Mouse (Mus musculus): ENCODE data around the gene Scg3.

DNA sequence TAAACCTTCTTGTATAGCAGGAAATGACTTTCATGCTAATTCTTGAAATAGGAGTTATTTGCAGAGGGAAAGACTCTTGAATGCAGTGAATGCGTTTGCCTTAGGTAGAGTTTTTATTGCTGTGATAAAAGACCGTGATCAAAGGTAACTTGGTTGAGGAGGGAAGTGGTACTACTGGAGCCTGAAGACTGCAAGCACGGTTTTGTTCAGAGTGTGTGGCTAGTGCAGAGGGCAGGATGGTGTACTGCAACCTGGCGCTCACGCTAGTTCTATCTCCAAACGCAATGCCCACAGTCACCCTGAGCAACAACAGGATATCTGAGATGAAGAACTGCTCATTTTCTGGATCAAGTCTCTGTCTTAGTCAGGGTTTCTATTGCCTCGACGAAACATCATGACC, 50.3 kb downstream of the Scg3 start:
- TF ChIP-seq POLR2A (IDR thresholded peaks at IDR 0.05; ENCODE audit: borderline replicate concordance, extremely low read depth, insufficient read depth, insufficient read length, poor library complexity, severe bottlenecking) (no peak), CTCF (IDR thresholded peaks at IDR 0.05; ENCODE audit: borderline replicate concordance, extremely low read depth, insufficient read depth, insufficient read length) (no peak)
